In the genomic region with DNA sequence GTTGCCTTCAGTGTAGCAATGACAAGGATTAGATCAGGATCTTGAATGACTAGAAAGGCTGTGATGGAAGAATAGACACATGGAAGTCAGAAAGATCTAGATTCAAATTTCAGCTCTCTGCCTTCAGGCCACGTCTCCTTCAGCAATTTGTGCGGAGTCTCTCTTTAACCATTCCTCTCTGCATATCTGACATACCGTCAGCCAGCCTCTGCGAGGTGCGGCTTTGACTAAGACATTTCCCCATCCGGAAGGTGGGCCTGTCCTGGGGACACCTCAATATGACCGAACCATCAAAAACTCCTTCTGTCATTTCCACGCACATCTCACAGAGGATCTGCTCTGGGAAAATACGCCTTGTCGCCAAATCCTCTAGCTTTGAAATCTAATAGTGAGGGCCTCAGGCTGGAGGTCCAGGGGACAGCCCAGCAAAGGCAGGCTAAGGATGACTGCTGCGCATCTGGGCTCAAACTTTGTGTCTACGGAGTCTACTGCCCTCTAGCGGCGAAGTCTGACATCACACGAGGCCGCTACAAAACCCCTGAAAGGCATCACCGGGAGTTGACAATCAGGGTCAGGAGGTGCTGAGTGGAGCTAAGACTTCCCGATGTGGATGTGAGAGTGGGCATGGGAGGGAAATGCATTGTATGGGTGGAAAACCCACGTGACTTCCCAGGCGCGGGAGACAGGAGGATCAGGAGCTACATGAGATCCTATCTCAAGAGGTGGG, we compare ENCODE assay signal across 8 mouse cellular contexts. TPM values are rescaled to one million over a fixed set of nuclear protein-coding genes. Genes with fewer than 3 reads are reported as not detected.
DNase-seq lines count a peak whose midpoint lies in the region; ATAC-seq lines count a peak whose summit lies in the region.

No protein-coding gene starts in this region.

- 0 out of 2 replicates have a peak, but pooled peaks have one; percentile 17 for ATAC-seq in neural tube, embryonic 13.5 days (ENCODE audit: low read depth)

- H3K36me3 ChIP-seq in neural tube, embryonic 13.5 days: no peaks in the 10 kb centered on the region

- H3K27me3 ChIP-seq in neural tube, embryonic 13.5 days: 0 out of 2 replicates have a peak, but pooled peaks cover 8% of the 10 kb centered on the region

- H3K4me3 ChIP-seq in neural tube, embryonic 13.5 days: no peak overlapping the region

- 20% methylated on average over 21 of the region's 21 CpGs for WGBS in neural tube, embryonic 13.5 days

- no peak overlapping the region for H3K27ac ChIP-seq in neural tube, embryonic 13.5 days (replicated peaks)

- no peak overlapping the region for H3K4me2 ChIP-seq in neural tube, embryonic 13.5 days

- H3K4me1 ChIP-seq in neural tube, embryonic 13.5 days (replicated peaks): peaks cover 22% of the 10 kb centered on the region

- peak; percentile 46 for DNase-seq in ovary, postnatal 10 days (ENCODE audit: low spot score)
- DNase-seq in ovary, adult 18-20 months (ENCODE audit: low spot score): no peak
- peak; percentile 47 for DNase-seq in cerebellum, adult 11-12 months
- peak; percentile 63 to 69 for DNase-seq in frontal cortex, postnatal 25 days (ENCODE audit: low spot score in 2 of 2)
- DNase-seq in kidney, adult 18-20 months: peak; percentile 78
- DNase-seq in liver: peak; percentile 82
- DNase-seq in testis, postnatal 14 days (ENCODE audit: low spot score): peak; percentile 76

- H3K9ac ChIP-seq in neural tube, embryonic 13.5 days: no peak overlapping the region

- H3K9me3 ChIP-seq in neural tube, embryonic 13.5 days: no peaks in the 10 kb centered on the region

RNA-seq across cellular contexts. Expression of gene Mrm1, which starts 21.5 kb away (rescaled TPM):
- polyA plus RNA-seq in neural tube, embryonic 13.5 days (2015; fragmentation: Nextera tagmentation; extraction: Ambion mirVana): 8.7 and 10.5 TPM in 2 replicates

RNA-seq across cellular contexts. Expression of gene Dhrs11, which starts 31.0 kb away (rescaled TPM):
- 7.5 and 7.8 TPM in 2 replicates for polyA plus RNA-seq in neural tube, embryonic 13.5 days (2015; fragmentation: Nextera tagmentation; extraction: Ambion mirVana)
